Mouse (Mus musculus) kidney, postnatal 14 days (tissue): ENCODE data around the gene Smyd3.

Experiments
- DNase-seq: peaks from one replicate; pipeline ENCODE4 v3.0.0; 2022; ENCODE audit warnings: mixed read lengths

Smyd3 gene

DNA sequence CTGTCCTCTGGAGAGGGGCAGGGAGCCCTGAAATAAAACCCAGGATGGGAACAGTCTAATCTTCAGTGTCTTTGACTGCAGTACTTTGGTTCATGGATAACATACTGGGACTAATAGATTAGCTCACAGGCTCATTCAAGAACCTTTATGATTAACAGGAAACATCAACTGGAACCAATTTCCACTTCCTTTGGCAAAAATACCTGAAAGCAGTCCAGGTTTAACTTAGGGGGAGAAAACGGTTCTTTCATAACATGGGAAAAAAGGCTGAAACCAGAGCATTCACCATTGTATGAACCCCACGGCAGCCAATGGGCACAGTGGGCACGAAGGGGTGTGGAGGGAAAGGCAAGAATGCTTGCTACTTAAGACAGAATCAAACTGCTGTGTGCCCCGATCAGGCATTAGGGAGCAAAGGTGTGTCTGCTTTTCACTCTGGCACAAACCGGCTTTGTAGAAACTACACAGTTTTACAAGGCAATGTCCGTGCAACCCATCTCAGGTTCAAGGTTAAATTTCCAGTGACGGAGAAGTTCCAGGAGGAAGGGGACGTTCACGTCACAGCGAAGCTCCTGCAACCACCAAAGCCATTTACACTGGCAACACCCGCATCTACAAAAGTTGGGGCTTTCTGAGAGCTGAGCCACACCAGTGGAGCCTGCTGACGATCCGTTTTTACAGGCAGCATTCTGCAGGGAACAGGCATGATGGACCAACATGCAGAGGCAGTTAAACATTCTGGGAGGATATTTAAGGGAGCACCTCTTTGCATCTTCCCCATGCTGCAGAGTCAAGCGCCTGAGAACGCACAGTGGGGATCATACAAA is 458.3 kb downstream of the Smyd3 start:
- peak; percentile 7 for DNase-seq

DNA sequence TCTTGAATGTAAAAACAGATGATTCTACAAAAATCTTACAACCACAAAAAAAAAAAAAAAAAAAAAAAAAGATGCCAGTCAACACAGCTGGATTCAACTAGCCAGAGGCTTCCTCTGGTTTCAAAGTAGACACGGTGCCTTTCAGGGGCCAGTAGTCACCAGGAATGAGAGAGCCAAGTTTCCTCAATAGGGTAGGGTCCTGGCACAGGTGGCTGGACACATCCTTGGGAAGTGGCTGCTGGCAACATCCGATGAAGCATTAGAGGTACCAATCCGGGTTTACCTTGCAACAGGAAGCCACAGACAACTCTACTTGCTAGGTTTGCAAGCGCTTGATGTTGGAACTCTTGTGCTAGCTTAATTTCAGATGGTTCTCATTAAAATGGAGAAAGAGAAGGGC is 459.2 kb downstream of the Smyd3 start:
- no peak for DNase-seq

DNA sequence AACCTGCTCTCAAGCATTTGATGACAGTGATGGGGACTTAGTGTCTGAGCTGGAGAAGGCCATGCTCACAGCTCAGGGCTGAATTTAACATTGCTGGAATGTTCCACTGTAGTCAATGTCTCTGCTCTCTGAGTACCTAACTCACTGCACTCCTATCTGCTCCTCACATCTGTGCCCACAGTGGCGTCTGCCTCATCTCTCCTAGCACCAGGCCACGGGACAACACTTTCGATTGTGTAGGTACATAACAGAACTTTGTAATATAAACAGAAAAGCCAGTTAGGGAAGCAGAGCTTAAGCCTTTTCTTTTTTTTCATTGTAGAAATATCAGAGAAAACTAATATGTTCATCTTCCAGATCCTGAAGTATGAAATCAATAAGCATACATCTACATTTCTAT is 462.1 kb downstream of the Smyd3 start:
- DNase-seq: no peak

DNA sequence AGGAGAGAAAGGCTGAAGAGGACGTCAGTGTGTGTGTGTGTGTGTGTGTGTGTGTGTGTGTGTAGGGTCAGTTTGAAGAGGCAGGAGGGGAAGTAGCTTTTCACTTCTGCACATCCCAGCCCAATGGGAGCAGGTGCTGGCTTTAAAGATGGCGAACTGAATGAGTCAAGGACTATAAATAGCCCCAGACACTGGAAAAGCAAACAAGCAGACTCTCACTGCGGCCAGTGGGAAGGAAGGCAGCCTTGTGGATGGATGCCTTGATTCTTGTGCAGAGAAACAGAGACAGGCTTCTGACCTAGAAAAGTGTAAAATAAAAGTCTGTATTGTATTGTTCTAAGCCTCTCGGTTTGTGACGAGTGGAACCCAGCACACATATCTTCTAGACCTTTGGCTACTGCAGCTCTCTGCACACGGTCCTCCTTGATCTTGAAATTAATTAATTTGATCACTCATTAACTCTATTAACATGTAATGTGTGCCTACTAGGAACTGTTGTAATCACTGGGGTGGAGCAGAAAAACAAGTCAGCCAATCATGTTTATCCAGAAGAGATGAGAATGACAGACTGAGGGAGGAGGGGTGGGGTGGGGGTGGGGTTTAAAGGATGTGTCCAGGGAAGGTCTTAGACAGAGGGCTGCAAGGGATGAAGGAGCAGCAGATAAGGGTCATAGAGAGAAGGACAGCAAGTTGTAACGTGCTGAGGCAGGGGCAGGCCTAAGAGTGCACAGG is 463.3 kb downstream of the Smyd3 start:
- DNase-seq: no peak

DNA sequence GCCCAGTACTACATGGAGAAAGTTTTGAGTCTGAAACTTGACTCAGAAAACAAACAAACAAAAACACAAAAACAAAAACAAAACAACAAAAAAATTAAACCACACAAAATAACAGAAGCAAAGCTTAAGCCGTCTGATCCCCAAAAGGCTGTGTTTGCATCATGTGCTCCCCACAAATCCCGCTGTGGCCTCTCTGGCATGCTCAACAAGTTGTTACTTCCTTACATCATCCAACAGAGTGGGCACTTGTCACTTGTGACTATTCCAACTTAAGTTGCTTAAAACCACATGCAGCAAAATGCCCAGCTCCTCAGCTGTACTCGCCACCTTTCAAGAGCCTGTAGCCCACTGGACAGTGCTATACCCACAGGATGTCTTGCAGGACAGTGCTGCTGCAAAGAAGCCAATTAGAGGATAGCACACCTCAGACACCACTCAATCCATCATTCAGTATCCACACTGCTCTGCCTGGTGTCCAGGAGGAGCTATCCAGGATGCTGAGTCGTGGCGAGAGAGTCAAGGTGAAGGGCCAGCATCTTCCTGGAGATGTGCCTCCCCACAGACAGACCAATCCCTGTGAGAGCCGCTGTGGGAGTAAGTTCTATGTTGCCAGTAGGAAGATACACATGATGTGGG is 465.2 kb downstream of the Smyd3 start:
- DNase-seq: no peak

DNA sequence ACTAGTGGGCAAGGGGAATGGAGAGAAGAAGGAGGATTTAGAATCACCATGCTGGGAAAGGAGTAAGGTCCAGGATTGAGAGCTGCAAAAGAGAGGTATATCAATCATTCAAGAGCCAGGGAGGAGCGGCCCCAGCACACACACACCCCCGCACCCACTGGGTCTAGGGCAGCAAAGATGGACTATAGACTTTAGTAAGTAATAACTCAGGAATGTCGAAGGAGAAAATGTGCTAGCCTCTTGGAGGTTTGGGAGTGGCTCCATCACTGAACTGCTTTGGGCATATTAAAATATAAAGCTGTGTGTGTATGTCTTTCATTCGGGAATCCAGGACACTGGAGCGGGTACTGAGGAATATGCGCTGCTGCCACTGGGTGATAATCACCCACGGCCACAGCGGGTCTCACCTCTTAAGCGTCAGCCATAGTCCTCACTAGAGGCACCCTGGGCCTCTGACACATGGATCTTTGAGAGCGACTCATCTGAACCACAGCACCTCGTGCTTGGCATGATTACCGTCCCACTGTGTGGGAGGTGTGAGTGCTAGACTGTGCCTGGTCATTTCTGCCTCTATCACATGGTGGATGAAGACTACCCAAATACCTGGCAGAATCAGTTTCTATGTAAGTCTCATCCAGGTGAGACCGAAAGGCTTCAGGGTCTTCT is 469.8 kb downstream of the Smyd3 start:
- no peak for DNase-seq

DNA sequence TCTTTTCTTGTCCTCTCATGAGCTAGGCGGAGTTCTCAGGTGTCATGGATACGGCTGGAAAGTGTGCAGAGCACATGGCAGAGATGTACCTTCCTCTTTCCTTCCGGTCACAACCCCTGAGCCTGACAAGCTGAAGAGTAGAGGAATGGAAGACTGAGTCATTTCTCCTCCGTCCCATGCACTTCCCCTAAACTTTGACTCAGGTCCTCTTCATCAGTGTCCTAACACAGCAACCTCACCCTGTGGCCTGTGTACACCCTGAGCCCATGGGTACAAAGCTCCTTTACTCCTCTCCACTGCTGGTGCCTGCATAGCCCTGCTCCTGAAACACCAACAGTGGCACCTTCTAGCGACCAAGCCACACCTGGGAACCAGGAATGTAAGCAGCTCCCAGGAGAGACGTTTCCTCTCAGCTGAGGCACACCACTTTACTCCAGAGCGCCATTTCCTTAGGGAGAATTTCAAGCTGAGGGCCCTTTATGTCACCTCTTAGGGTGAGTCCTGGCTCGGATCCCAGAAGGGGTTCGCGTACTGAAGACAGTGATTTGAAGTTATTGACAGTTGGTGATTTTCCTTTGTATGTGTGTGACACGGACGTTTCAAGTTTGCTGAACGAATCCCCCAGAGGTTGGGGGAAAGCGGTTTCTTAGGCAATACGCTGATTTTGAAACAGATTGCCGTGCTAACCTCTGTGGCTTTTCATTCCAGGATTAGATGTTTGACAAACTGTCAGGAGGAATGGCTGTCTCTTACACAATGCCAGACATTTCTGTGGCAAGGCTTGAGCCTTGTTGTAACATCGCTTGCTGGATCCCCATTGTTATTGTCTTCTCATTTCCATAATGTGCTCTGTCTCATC is 471.8 kb downstream of the Smyd3 start:
- no peak for DNase-seq

DNA sequence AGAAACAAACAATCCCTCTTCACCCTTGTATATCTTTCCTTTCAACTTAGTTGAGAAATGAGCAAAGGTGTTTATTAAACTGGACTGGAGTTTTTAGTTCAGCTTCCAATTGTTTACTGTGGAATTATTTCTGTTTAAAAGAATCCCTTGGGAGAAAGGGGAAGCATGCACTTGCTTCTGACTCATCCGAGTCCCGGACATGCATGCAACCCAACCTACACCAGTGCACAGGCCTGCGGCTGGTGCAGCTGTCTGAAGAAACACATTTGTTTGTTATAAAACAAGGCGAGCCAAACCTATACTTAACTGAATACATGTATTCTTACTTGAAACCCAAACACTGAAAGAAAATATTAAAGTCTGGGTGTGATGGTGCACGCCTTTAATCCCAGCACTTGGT is 473.7 kb downstream of the Smyd3 start:
- no peak for DNase-seq

DNA sequence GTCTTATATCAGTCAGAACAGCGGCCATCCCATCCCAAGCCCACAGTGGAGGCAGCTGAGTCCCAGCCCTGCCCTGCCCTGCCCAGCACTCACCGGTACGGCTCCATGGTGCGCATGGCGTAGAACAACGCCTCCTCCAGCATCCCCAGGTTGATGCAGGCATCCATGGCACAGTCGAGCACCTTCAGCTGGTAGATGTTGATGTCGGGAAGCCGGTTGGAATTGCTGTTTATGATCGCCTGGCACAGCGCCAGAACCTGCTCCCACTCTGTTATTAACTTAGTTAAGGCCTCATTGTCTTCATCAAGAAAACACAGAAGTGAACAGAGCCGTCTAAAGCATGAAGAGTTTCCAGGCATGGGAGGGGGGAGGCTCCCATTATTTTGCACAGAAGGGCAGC is 474.2 kb downstream of the Smyd3 start:
- DNase-seq: no peak

DNA sequence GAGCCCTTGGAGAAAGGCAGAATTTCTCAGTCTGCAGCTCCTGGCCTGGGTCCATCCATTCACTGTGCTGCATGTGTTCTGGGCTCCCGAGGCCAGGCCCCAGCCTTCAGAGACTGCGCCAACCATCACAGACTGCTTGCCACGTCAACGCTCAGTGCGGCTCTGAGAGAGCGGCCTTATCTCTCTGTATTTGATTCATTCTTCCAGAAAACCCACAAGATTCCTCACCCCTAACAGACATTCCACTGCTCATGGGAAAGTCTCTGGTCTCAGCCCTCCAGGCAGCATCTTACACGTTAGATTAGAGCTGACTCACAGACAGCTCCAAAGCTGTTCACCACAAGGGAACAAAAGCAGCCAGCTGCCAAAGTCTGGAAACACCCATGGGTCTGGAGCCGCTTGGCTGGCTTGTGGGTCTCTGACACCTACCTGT is 475.9 kb downstream of the Smyd3 start:
- peak; percentile 42 for DNase-seq

DNA sequence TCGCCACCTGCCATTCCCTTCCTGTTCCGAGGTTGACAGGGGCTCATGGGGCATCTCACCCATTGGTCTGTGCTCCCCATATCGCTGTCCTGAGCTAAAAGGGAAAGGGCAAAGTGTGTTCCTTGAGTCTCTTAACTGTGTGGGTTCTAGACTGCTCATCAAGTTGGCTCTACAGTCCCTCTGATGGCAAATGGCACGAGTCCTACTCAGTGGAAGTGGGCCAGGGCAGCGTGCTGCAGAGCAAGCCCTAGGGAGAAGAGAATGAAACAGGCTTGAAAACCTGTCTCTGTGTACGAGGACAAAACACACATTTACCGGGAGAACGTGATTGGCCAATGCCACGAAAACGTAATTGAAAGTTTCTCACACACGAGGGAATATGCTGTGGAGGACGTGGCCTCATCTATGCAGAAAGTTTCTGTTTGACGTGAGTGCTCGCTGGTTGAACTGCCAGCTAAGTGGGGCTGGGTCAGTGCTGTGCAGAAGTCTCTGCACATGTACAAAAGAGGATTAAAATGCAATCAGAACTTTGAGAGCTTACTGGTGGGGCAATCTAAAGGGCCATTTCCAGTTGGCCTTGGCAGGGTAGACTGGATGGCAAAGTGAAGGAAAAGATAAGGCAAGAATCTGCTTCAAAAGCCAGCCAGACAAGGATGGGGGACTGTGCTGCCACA is 476.5 kb downstream of the Smyd3 start:
- DNase-seq: no peak

DNA sequence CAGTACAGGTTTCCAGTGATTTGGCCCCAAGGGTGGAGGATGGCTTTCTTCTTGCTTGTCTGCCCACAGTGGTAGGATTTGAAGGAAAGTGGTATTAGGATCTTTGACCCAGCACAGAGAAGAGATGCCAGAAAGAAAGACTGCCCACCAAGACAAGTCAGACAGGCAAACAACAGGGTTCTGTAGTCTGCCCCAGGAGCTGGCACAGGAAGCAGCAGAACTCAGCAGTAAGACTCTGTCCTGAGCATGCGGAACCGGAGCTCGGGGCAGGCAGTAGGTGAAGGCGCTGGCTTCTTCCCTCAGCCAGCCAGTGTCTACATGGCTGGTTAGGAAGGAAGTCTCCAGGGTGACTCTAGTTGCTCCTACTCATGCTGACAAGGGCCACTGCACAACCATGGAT is 479.0 kb downstream of the Smyd3 start:
- DNase-seq: no peak

DNA sequence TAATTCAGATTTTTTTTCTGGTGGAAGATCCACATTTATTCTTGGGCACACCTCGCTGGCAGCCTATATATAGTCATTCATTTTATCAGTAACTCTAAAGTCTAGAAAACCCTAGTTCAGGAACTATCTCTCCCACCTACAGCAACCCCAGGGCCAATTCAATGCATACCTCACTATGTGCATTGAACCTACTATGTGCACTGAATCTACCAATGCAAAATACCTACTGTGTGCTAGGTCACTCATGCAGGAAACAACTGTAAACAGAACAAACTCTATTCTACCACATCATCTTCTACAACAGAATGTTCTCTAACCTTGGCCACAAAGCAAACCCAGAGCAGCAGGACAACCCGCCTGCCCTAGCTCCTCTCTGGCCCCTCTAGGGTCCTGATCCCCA is 484.9 kb downstream of the Smyd3 start:
- no peak for DNase-seq

DNA sequence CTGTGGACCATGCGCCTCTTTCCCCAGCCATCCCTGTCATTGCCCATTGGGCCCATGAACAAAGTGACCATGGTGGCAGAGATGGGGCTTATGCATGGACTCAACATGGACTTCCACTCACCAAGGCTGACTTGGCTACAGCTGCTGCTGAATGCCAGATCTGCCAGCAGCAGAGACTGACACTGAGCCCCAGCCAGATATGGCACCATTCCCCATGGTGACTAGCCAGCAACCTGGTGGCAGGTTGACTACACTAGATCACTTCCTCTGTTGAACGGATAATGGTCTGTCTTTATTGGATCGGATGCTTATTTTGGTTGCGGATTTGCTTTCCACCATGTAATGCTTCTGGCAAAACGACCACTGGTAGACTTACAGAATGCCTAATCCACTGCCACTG is 486.3 kb downstream of the Smyd3 start:
- DNase-seq: no peak

DNA sequence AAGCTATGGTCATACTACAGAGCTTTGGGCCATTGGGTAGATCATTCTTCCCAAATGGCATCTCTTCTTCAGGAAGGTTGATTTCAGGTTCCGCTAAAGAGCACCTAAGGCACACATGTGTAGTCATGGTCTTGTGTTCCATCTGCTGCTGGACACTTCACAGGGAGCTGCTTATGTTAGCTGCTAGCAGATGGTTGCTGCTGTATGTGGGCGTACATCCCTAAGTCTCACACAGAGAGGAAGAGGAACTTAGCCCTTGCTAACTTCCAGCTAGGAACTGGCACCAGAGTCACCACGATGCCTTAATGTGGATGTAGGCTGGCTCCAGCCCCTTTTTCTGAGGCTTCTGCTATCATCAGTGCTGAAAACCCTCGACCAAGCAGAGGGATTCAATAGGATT is 491.2 kb downstream of the Smyd3 start:
- DNase-seq: no peak

DNA sequence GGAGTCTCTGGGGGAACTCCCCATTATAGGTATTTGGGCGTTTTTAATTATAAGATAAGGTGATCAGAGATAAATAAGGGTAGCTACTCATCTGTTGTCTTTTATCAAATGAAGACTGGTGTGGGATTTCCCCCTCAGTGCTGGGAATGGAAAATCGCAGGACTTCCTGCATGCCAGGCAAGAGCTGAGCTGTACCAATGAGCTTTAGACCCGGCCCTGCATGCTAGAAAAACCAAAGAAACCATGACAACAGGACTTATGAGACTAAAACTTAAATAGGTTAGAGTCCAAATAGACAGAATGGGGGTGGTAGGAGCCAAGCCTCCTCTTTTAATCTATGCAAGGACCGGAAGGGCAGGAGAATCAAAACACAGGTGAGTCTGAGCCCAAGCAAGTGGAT is 492.7 kb downstream of the Smyd3 start:
- DNase-seq: no peak

DNA sequence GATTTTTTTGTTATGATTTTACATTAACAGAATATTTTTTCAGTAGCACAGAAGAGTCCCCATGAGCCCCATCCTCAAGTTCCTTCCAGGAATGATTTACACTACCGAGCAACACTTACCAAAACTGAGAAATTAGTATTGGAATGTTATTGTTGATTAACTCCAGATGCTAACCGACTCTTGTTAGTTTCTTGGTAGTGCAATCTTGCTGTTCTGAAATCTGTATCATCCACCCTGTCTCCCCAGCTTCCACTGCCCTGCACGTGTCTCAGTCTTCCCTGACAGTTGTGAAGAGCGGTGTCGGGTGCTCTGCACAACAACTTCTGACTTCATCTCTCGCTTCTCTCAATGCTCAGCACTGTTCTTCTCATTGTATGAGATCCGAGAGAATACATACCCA is 494.4 kb downstream of the Smyd3 start:
- no peak for DNase-seq

DNA sequence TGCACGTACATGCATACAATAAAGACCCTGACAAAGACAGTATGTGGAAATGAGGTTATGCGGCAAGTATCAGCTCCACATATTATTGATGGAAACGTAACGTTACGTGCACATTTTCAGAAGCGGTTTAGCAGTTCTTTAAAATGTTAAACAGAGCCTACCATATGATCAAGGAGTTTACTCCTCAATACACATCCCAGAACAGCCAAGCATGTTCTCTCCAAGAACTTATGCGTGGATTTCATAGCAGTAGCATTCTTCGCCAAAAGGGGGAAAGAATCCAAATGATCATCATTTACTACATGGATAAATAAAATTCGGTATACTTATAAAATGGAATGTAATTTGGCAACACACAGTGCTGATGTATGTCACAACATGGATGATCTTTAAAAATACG is 500.4 kb downstream of the Smyd3 start:
- DNase-seq: no peak

DNA sequence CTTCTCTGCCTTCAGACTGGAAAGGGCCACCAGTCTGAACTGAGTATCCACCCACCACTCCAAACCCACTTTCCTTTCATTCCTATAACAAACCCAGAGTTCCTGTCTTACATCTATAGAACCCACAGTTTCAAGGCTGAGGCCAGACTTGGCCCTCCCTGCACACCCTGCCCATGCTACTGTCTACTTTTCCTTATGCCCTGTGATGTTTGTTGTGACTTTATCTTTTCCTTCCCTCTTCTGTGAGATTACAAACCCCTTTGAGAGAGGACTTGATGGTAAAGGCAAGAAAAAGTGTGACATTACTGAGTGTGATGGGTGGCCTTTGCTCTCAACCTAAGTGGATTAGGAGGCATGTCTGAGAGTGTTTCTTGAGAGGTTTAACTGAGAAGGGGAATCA is 504.8 kb downstream of the Smyd3 start:
- DNase-seq: no peak

DNA sequence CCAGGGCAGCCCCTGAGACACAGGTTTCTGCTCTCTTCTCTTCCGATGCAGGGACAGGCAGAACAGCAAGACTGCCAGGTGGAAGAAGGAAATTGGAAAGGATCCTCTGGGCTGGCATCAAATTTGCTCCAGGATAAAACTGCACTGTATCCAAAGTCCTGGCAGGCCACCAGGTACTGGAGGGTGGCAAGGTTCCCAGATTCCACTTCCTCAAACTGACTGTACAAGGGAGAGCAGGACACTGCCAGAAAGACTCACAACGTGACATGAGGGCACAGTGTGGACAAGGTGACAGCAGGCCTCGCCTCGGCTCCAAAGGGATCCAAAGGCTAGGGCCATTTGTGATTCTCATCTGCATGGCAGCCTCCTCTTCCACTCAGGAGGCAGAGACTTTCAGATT is 505.6 kb downstream of the Smyd3 start:
- DNase-seq: peak; percentile 53

DNA sequence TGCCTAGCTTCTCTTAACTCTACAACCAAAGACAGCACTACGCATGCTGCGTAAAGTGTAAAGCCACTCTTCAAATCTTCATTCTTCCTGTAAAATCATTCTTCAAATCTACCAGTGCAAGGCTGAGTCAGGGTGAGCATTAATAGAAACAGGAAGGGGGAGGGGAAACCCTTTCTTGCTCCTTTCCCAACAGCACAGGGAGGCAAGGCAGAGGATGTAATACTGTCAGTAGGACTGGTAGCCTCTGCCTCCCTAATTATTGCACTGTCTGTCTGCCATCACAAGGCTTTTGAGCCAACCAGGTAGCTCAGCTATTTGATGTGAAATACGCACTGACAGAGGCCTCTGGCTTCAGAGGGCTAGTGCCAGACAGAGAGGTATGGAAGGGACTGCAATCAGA is 507.1 kb downstream of the Smyd3 start:
- no peak for DNase-seq

DNA sequence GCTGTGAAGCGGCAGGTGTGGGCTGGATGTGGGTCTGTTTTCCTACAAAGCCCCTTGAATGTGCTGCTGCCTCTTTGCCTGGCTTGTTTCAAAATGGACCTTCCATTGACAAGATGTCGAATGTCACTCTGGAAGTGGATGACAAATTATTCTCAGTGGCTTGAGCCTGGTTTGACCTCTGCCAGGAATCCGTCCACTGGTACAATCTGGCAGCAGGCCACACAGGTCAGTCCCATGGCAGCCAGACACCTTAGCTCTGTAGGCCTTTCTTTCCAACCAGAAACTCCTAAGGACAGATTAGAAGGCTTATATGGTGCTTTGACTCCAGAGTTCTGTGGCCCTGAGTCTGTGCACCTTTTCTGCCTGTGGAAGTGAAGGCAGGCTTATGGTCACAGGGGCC is 507.9 kb downstream of the Smyd3 start:
- no peak for DNase-seq
